Mouse (Mus musculus): ENCODE data around the gene Ubac2. TPM values are rescaled to one million over a fixed set of nuclear protein-coding genes. Genes with fewer than 3 reads are reported as not detected.
"Not testable (repeated sequence)": the region's sequence is repeated elsewhere in the genome, so short reads cannot be mapped to it uniquely, and the experiment has no call there.

Ubac2 gene
- total and polyA plus RNA-seq, 3 experiments: 32.8 to 40.1 (median 35.5) TPM

GRCm38 (mm10) chr14:122066243-122066642 lies 187.8 kb downstream of the Ubac2 start:
- Histone ChIP-seq H3K9ac (ENCODE audit: insufficient read depth, low read depth) (no peak overlapping the region), H3K4me3 (replicated peaks in 1 of 3; ENCODE audit: low read depth in 2 of 3, low read length in 2 of 3, poor library complexity in 1 of 3) (no peak overlapping the region), H3K4me1 (ENCODE audit: control insufficient read depth in 1 of 2, insufficient read depth in 2 of 2) (peaks cover 34 to 94% of the 10 kb centered on the region in 2 experiments), H3K4me2 (ENCODE audit: insufficient read depth, low read depth, poor library complexity, severe bottlenecking) (no peak overlapping the region), H3K27me3 (replicated peaks) (no peaks in the 10 kb centered on the region), H3K36me3 (replicated peaks in 1 of 2; ENCODE audit: control insufficient read depth in 1 of 2, insufficient read depth in 1 of 2, low read length in 1 of 2) (no peaks in the 10 kb centered on the region), H3K9me3 (replicated peaks; ENCODE audit: low read length) (peaks cover 4% of the 10 kb centered on the region), H3K79me2 (replicated peaks; ENCODE audit: control insufficient read depth, extremely low read depth, insufficient read depth, poor library complexity, severe bottlenecking) (no peaks in the 10 kb centered on the region), H3K27ac (ENCODE audit: insufficient read depth, low read depth) (no peak overlapping the region)
- in situ Hi-C loops (cut with MboI; ENCODE audit: low pct_ligation_motif_present, low pct_unique_long_range_greater_than_20kb, low sequenced_read_pairs): loop anchor here (10.0 kb wide), 1 partner anchor 109 kb away; no protein-coding TSS in a partner anchor
- no peak for DNase-seq (ENCODE audit: extremely low read depth)
- TF ChIP-seq MYC (IDR thresholded peaks at IDR 0.05; ENCODE audit: low read depth, low read length): no peak
- no peak for TF ChIP-seq ZC3H11A (IDR thresholded peaks at IDR 0.05; ENCODE audit: low read depth, low read length)
- dilution Hi-C loops (cut with MboI; ENCODE audit: extremely low pct_ligation_motif_present, extremely low pct_unique_long_range_greater_than_20kb, low sequenced_read_pairs): no loop called here

GRCm38 (mm10) chr14:122068036-122068435 lies 189.6 kb downstream of the Ubac2 start:
- dilution Hi-C loops (cut with MboI; ENCODE audit: extremely low pct_ligation_motif_present, extremely low pct_unique_long_range_greater_than_20kb, low sequenced_read_pairs); H3K9me3 ChIP-seq (replicated peaks; ENCODE audit: low read length); H3K4me3 ChIP-seq (replicated peaks in 1 of 3; ENCODE audit: low read depth in 2 of 3, low read length in 2 of 3, poor library complexity in 1 of 3); H3K27me3 ChIP-seq (replicated peaks); H3K36me3 ChIP-seq (replicated peaks in 1 of 2; ENCODE audit: control insufficient read depth in 1 of 2, insufficient read depth in 1 of 2, low read length in 1 of 2); H3K27ac ChIP-seq (ENCODE audit: insufficient read depth, low read depth); H3K79me2 ChIP-seq (replicated peaks; ENCODE audit: control insufficient read depth, extremely low read depth, insufficient read depth, poor library complexity, severe bottlenecking); DNase-seq (ENCODE audit: extremely low read depth); H3K4me2 ChIP-seq (ENCODE audit: insufficient read depth, low read depth, poor library complexity, severe bottlenecking); H3K9ac ChIP-seq (ENCODE audit: insufficient read depth, low read depth): not testable (repeated sequence)
- peaks cover 40 to 95% of the 10 kb centered on the region in 2 experiments for H3K4me1 ChIP-seq (ENCODE audit: control insufficient read depth in 1 of 2, insufficient read depth in 2 of 2)
- in situ Hi-C loops (cut with MboI; ENCODE audit: low pct_ligation_motif_present, low pct_unique_long_range_greater_than_20kb, low sequenced_read_pairs): loop anchor here (10.0 kb wide), 1 partner anchor 107 kb away; no protein-coding TSS in a partner anchor

- Histone ChIP-seq H3K9ac (ENCODE audit: insufficient read depth, low read depth) (no peak overlapping the region), H3K4me2 (ENCODE audit: insufficient read depth, low read depth, poor library complexity, severe bottlenecking) (no peak overlapping the region), H3K27ac (ENCODE audit: insufficient read depth, low read depth) (no peak overlapping the region), H3K4me1 (ENCODE audit: control insufficient read depth in 1 of 2, insufficient read depth in 2 of 2) (peaks cover 41 to 95% of the 10 kb centered on the region in 2 experiments), H3K36me3 (replicated peaks in 1 of 2; ENCODE audit: control insufficient read depth in 1 of 2, insufficient read depth in 1 of 2, low read length in 1 of 2) (no peaks in the 10 kb centered on the region), H3K27me3 (replicated peaks) (no peaks in the 10 kb centered on the region), H3K79me2 (replicated peaks; ENCODE audit: control insufficient read depth, extremely low read depth, insufficient read depth, poor library complexity, severe bottlenecking) (no peaks in the 10 kb centered on the region), H3K4me3 (replicated peaks in 1 of 3; ENCODE audit: low read depth in 2 of 3, low read length in 2 of 3, poor library complexity in 1 of 3) (no peak overlapping the region), H3K9me3 (replicated peaks; ENCODE audit: low read length) (peaks cover 4% of the 10 kb centered on the region)
- peak; percentile 7; the same call in 1 of the 2 replicates for TF ChIP-seq RAD21 (IDR thresholded peaks at IDR 0.05; ENCODE audit: low read depth, low read length)
- TF ChIP-seq PAX5 (IDR thresholded peaks at IDR 0.05; ENCODE audit: low read length): no peak
- TF ChIP-seq ZNF384 (IDR thresholded peaks at IDR 0.05; ENCODE audit: low read depth, low read length): no peak
- dilution Hi-C loops (cut with MboI; ENCODE audit: extremely low pct_ligation_motif_present, extremely low pct_unique_long_range_greater_than_20kb, low sequenced_read_pairs): no loop called here
- no peak for DNase-seq (ENCODE audit: extremely low read depth)
- in situ Hi-C loops (cut with MboI; ENCODE audit: low pct_ligation_motif_present, low pct_unique_long_range_greater_than_20kb, low sequenced_read_pairs): loop anchor here (10.0 kb wide), 1 partner anchor 106 kb away; no protein-coding TSS in a partner anchor
Measured at GRCm38 (mm10) chr14:122068801-122069695, 190.6 kb downstream of the Ubac2 start.

Data from CH12.LX (cell line).